Mouse (Mus musculus) layer of hippocampus, adult 9-10 months (tissue): ENCODE results near the gene Wasf1.

Experiments used
- DNase-seq: peaks from one replicate; pipeline ENCODE4 v3.0.0; 2022; ENCODE audit warnings: low spot score

The Wasf1 gene

DNA sequence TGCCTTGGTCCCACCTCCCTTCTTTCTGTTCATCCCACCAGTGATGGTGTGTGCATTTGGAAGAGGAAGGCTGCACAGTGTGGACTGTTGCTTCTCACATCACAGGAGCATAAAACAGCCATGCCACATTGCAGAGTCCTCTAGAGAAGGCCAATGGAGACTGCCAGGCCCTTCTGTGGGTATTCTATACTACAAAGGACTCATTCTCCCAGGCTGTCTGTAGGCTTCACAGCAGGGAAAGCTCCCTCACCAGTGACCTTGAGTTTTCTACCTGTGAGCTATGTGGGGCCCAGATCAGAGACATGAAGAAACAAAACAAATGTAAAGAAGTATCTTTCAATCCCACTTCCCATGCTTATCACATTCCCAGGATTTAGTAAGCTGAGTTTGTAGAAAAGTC is 100.5 kb downstream of the Wasf1 start:
- DNase-seq, result no peak

DNA sequence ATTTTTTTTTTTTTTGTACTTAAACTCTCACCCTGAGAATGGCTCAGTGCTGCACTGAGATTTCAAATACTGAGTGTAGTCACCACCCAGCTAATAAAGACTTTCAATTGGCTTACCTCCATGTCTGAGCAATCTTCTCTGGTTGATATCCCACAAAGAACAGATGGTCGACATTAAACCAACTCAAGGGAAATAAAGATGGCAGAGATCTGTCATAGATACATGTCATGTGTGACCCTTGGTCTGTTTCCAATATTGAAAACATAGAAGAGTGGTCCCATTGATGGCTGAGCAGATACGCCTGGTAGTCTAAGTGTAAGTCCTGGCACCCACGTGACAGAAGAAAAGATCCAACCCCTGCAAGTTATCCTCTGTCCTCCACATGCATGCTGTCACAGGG is 101.3 kb downstream of the Wasf1 start:
- DNase-seq, result no peak

DNA sequence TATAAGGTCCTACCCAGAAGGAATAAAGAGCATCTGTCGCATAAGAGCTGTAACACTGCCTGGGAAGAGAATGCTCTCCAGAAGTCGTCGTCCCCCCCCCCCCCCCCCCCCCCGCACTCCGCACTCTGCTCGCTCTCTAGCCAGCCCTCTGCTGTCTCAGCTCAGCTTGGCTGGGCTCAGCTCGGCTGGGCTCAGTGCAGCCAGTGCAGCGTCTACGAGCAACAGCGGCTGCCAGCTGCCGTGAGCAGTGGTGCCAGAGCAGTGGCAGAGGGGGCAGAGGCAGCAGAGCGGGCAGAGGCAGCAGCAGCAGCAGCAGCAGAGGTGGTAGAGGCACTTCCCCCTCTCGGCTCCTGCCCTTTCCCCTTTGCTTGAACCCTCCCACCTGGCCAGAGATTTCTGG is 102.1 kb downstream of the Wasf1 start:
- DNase-seq, result no peak
